Mouse (Mus musculus): Measurements from ENCODE around the gene Ccnb2.

DNA sequence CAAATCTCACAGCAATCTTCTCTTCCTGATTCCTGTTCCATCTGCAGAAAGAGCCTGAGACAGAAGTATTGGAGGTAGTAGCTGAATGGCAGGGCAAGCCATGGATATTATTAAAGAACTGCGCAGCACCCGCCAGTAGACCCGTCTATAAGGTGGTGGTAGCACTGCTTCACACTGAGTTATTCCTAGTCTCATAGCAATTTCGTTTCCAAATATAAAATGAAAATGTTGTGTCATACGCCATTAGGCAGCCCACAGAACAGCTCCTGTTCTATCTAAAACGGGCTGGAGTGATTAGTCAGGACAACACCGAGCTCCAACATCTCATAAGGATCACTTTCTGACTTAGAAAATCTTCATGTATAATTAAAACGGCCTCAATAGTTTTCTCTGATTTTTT is 56.6 kb downstream of the Ccnb2 start:
- TF ChIP-seq GATA1 (IDR thresholded peaks at IDR 0.05; ENCODE audit: borderline replicate concordance, low read length) (no peak), POLR2AphosphoS5 (IDR thresholded peaks at IDR 0.05; ENCODE audit: insufficient replicate concordance, low read depth, low read length) (no peak), CTCF (IDR thresholded peaks at IDR 0.05; ENCODE audit: low read depth, low read length) (no peak)
